Mouse (Mus musculus) limb, embryonic 12.5 days (tissue): ENCODE results near the gene Dtx3l. TPM values are rescaled to one million over a fixed set of nuclear protein-coding genes. Genes with fewer than 3 reads are reported as not detected.

Experiments
- ATAC-seq: fragments of 200-750 bp; cut with Nextera tagmentation; 2 replicates; pipeline ENCODE4 v1.8.0; 2017; ENCODE audit warnings: low read depth, moderate TSS enrichment; ENCODE audit not compliant: insufficient number of reproducible peaks, insufficient read depth, low FRiP score, low TSS enrichment
- H3K27ac ChIP-seq: fragments of 300-500 bp; sonication (generic); 2 replicates; pipeline ENCODE4 v1.5.1; 2016; ENCODE audit warnings: mild to moderate bottlenecking, moderate library complexity
- H3K27me3 ChIP-seq: fragments of 300-500 bp; sonication (generic); 2 replicates; pipeline ENCODE4 v1.6.1; 2016; ENCODE audit warnings: mild to moderate bottlenecking, moderate library complexity
- H3K36me3 ChIP-seq: fragments of 300-500 bp; sonication (generic); 2 replicates; pipeline ENCODE4 v1.6.1; 2016; ENCODE audit warnings: mild to moderate bottlenecking, moderate library complexity
- H3K4me1 ChIP-seq: fragments of 300-500 bp; sonication (generic); replicated peaks from 2 replicates; pipeline ENCODE4 v1.6.1; 2016
- H3K4me2 ChIP-seq: fragments of 300-500 bp; sonication (generic); 2 replicates; pipeline ENCODE4 v1.6.1; 2016; ENCODE audit warnings: mild to moderate bottlenecking, moderate library complexity
- H3K4me3 ChIP-seq: fragments of 300-500 bp; sonication (generic); replicated peaks from 2 replicates; pipeline ENCODE4 v1.5.1; 2016; ENCODE audit warnings: mild to moderate bottlenecking
- H3K9ac ChIP-seq: fragments of 300-500 bp; sonication (generic); replicated peaks from 2 replicates; pipeline ENCODE4 v1.6.1; 2016; ENCODE audit warnings: mild to moderate bottlenecking, moderate library complexity
- H3K9me3 ChIP-seq: fragments of 300-500 bp; sonication (generic); 2 replicates; pipeline ENCODE4 v1.6.1; 2016; ENCODE audit warnings: mild to moderate bottlenecking, moderate library complexity
- WGBS: fragments of 180-500 bp; shearing (Covaris S2); methylation state at CpG from one replicate; pipeline ENCODE4 v1.1.7; 2016; 5-methylcytosine and 5-hydroxymethylcytosine counted together
- polyA plus RNA-seq: library from polyadenylated mRNA; unstranded; fragments of >200 nt; fragmentation: Nextera tagmentation; extraction: Ambion mirVana; gene quantifications from 2 replicates; pipeline ENCODE4 v1.2.1, GENCODE M21; 2016

The Dtx3l gene
- polyA plus RNA-seq, 1 experiment from 2014 or later, result 3.8 TPM

DNA sequence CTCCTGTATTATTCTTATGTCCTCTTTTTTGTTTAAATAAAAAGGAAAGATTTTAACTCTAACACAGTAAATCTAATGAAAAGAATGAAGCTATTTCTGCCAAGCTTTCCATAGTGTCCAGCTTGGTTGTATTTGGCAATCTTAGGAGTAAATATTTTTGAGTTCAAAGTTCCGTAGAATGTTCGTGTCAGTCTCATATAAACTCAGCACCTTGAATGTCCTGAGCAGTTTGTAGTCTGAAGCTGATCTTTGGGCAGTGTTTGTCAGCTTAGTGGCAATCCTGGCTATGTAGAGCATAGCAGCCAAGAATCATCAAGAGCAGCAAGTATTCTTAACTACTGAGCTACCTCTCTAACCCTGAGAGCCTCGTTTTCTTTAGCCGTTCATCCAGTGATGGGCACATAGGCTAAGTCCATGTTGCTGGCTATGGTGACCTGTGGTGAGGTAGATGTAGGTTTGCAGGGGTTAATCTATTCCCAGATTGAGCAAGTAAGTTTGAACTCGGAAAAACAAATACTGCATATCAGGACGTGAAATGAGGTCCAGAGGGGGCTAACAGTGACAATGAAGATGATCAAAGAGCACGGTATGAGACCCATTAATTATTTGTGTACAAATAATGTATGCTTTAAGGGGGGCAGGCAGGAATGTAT, 15.3 kb downstream of the Dtx3l start:
- Histone ChIP-seq H3K27ac (no peak overlapping the region), H3K9me3 (no peaks in the 10 kb centered on the region), H3K27me3 (no peaks in the 10 kb centered on the region), H3K4me2 (no peak overlapping the region), H3K9ac (no peak overlapping the region), H3K4me3 (no peak overlapping the region), H3K36me3 (no peaks in the 10 kb centered on the region), H3K4me1 (peaks cover 7% of the 10 kb centered on the region; the same call in 1 of the 2 replicates)
- WGBS, result 84% methylated on average over 7 of the region's 7 CpGs
- no peak for ATAC-seq

DNA sequence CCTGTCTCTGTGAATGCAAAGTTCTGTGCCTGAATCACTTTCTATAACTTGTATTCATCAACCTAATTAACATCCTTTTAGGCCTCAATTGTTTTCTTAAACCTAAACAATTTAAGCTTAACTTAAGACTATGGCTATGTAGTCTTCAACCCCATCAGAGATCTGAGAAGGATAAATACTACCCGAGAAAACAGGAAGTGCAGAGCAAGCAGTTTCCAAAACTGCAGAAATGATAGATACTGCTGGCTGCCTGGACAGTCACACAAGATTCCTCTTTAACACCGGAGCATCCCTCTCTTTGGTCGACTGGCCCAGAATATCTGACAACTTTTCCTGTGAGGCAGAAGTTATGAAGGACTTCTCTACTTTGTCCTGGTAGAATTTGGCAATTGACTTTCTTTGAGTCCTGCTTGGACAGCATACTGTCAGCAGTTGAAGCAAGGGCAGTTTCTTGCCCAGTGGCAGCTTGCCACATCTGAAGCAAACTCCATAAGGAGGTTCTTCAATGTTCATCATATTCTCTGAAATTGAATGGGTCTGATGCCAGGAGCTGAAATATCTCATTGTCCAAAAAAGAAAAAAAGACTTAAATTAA, 16.6 kb downstream of the Dtx3l start:
- no peak for ATAC-seq
- Histone ChIP-seq H3K36me3 (no peaks in the 10 kb centered on the region), H3K9me3 (no peaks in the 10 kb centered on the region), H3K27me3 (no peaks in the 10 kb centered on the region), H3K4me2 (no peak overlapping the region), H3K4me3 (no peak overlapping the region), H3K27ac (no peak overlapping the region), H3K9ac (no peak overlapping the region), H3K4me1 (peaks cover 8% of the 10 kb centered on the region; the same call in 1 of the 2 replicates)
- whole genome bisulfite sequencing, result 85% methylated on average over 3 of the region's 3 CpGs

GRCm38 (mm10) chr16:35921676-35922235, 17.2 kb downstream of the Dtx3l start:
- Histone ChIP-seq H3K9ac (no peak overlapping the region), H3K27me3 (no peaks in the 10 kb centered on the region), H3K36me3 (no peaks in the 10 kb centered on the region), H3K4me1 (peaks cover 8% of the 10 kb centered on the region; the same call in 1 of the 2 replicates), H3K9me3 (no peaks in the 10 kb centered on the region), H3K27ac (no peak overlapping the region), H3K4me3 (no peak overlapping the region), H3K4me2 (no peak overlapping the region)
- ATAC-seq, result no peak
- 93% methylated on average over 2 of the region's 2 CpGs for WGBS

DNA sequence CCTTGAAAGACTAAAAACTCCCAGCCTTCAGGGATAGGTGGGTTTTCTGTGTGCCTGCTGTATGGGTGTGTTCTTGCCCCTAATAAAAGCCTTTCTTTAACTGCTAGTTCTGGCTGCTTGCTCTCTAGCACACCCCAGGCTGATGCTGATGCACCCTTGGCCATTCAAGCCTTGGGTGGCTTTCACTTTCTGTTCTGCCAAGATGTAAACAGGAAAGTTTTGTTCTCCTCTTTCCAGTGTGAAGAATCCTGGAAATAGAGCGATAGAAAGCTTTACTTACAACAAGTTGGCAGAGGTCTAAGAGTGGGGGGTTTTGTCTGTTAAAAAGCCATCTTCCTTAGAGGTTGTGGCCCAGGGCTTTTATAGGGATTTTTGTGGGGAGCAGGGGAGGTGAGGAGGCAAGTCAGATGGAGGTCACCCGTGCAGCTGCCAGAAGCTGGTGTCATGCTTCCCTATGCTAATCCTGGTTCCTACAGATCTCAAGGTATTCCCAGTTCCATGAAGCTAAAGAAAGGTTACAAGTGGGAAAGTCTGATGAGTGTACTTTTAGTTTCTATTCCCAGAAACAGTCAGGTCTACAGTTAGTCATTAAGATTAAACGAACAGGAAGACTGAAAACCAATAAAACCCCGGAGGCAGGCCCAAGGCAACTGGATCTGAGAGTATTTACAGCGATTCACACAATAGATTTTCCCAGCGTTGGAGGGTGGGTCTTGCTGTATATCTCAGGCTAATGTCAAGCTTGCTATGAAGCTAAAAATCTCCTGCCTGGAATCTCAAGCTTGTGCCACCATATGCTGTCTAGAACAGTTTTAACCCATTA, 20.0 kb downstream of the Dtx3l start:
- H3K4me2 ChIP-seq, result no peak overlapping the region
- 48% methylated on average over 6 of the region's 6 CpGs for WGBS
- no peak for ATAC-seq

DNA sequence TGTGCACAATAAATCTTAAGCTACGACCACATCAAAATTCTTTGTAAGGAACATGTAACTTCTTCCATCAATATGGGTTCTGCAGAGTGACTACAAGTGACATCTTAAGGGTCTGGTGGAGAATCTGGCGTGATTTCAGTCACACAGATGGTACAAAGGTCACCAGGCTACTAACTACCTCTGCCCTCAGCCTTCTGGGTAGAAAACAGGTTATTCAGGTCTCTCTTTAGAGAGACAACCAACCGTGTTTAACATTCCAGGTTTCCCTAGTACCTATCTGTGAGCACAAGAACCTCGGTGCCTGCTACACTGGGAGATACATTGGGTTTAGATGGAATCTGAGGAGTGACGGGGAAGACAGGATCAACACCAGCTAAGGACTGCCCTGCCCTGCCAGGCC, 24.6 kb downstream of the Dtx3l start:
- Histone ChIP-seq H3K4me2 (no peak overlapping the region), H3K9ac (no peak overlapping the region), H3K27ac (no peak overlapping the region), H3K9me3 (no peaks in the 10 kb centered on the region; the same call in 1 of the 2 replicates), H3K36me3 (no peaks in the 10 kb centered on the region), H3K27me3 (no peaks in the 10 kb centered on the region), H3K4me1 (peaks cover 8% of the 10 kb centered on the region; the same call in 1 of the 2 replicates), H3K4me3 (no peak overlapping the region)
- WGBS, result 69% methylated on average over 5 of the region's 5 CpGs
- ATAC-seq, result no peak

More for the DNA sequence above, 20.0 kb downstream of the Dtx3l start:
- Histone ChIP-seq H3K4me1 (peaks cover 8% of the 10 kb centered on the region; the same call in 1 of the 2 replicates), H3K27me3 (no peaks in the 10 kb centered on the region), H3K36me3 (no peaks in the 10 kb centered on the region), H3K27ac (no peak overlapping the region), H3K9ac (no peak overlapping the region), H3K9me3 (no peaks in the 10 kb centered on the region), H3K4me3 (no peak overlapping the region)

- H3K4me3 ChIP-seq, result no peak overlapping the region
- no peaks in the 10 kb centered on the region for H3K36me3 ChIP-seq
- no peak overlapping the region for H3K27ac ChIP-seq
- H3K9me3 ChIP-seq, result no peaks in the 10 kb centered on the region; the same call in 1 of the 2 replicates
- peaks cover under 1% of the 10 kb centered on the region; the same call in 1 of the 2 replicates for H3K4me1 ChIP-seq
- no peaks in the 10 kb centered on the region for H3K27me3 ChIP-seq
- H3K4me2 ChIP-seq, result no peak overlapping the region
- WGBS, result 79% methylated on average over 1 of the region's 1 CpGs
- H3K9ac ChIP-seq, result no peak overlapping the region
- no peak for ATAC-seq
These were observed 25.4 kb downstream of the Dtx3l start for GRCm38 (mm10) chr16:35913526-35913925.

DNA sequence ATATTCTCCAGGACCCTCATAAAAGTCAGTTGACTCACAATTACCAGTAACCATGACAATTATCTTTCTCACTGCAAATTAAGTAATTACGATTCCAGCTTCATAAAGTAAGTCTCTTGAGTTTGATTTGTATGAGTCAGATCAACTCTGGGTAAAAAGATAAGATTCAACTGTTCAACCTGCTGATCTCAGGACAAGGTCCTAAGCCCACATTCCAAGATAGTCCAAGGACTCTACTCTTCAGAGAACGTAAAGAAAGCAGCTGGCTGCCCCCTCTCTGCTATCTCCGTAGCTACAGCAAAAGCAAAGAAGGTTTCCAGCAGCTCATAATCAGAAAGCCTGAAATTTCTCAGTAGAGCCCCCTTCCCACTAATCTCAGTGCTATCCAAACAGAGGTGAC, 27.5 kb downstream of the Dtx3l start:
- ATAC-seq, result no peak

GRCm38 (mm10) chr16:35907432-35908201, 31.3 kb downstream of the Dtx3l start:
- WGBS, result 64% methylated on average over 4 of the region's 4 CpGs
- H3K4me2 ChIP-seq, result no peak overlapping the region
- H3K27ac ChIP-seq, result no peak overlapping the region
- H3K9me3 ChIP-seq, result no peaks in the 10 kb centered on the region
- H3K9ac ChIP-seq, result no peak overlapping the region
- H3K4me1 ChIP-seq, result 0 out of 2 replicates have a peak, but pooled peaks cover 2% of the 10 kb centered on the region
- no peaks in the 10 kb centered on the region for H3K27me3 ChIP-seq
- no peaks in the 10 kb centered on the region for H3K36me3 ChIP-seq
- no peak overlapping the region for H3K4me3 ChIP-seq
- ATAC-seq, result no peak

More for the DNA sequence above, 27.5 kb downstream of the Dtx3l start:
- Histone ChIP-seq H3K27ac (no peak overlapping the region), H3K36me3 (no peaks in the 10 kb centered on the region), H3K9me3 (no peaks in the 10 kb centered on the region; the same call in 1 of the 2 replicates), H3K27me3 (no peaks in the 10 kb centered on the region), H3K4me2 (no peak overlapping the region), H3K4me1 (no peaks in the 10 kb centered on the region), H3K4me3 (no peak overlapping the region), H3K9ac (no peak overlapping the region)
- WGBS, result 80% methylated on average over 3 of the region's 3 CpGs

GRCm38 (mm10) chr16:35906887-35907286, 32.1 kb downstream of the Dtx3l start:
- no peaks in the 10 kb centered on the region for H3K9me3 ChIP-seq
- H3K36me3 ChIP-seq, result no peaks in the 10 kb centered on the region
- no peak for ATAC-seq
- 0 out of 2 replicates have a peak, but pooled peaks cover 2% of the 10 kb centered on the region for H3K4me1 ChIP-seq
- WGBS, result 84% methylated on average over 7 of the region's 7 CpGs
- no peak overlapping the region for H3K4me2 ChIP-seq
- no peak overlapping the region for H3K9ac ChIP-seq
- H3K4me3 ChIP-seq, result no peak overlapping the region
- H3K27me3 ChIP-seq, result no peaks in the 10 kb centered on the region
- H3K27ac ChIP-seq, result no peak overlapping the region

DNA sequence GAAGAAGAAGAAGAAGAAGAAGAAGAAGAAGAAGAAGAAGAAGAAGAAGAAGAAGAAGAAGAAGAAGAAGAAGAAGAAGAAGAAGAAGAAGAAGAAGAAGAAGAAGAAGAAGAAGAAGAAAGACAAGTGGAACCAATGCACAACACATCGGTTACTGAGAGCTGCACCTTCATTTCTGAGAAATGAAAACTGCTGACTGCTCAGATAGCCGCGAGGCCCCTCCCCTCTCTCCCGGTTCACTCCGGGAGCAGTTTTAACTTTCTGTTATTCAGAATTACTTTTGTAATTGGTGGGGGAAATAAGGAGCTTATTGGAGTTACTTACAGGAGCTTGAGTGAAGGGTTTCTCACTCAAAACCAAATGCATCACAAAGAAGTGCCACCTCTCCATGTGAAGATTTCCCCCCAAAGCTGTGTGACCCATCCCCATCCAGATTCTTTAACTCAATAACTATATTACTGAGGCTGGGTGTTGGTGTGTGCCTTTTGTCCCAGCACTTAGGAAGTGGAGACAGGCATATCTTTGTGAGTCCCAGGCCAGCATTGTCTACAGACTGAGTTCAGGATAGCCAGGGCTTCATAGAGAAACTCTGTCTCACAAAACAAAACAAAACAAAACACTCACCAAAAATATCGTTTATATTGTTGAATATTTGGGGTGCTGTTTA, 33.0 kb downstream of the Dtx3l start:
- no peak overlapping the region for H3K9ac ChIP-seq
- WGBS, result 81% methylated on average over 6 of the region's 6 CpGs
- H3K9me3 ChIP-seq, result no peaks in the 10 kb centered on the region
- H3K4me2 ChIP-seq, result no peak overlapping the region
- no peak overlapping the region for H3K4me3 ChIP-seq
- H3K36me3 ChIP-seq, result no peaks in the 10 kb centered on the region
- H3K27me3 ChIP-seq, result no peaks in the 10 kb centered on the region
- H3K27ac ChIP-seq, result no peak overlapping the region
- ATAC-seq, result no peak
- H3K4me1 ChIP-seq, result 0 out of 2 replicates have a peak, but pooled peaks cover 2% of the 10 kb centered on the region
